Mouse (Mus musculus): ENCODE results near the gene Hsd11b2.

Hsd11b2 gene

GRCm38 (mm10) chr8:105484392-105484791, 34.2 kb upstream of the Hsd11b2 start:
- DNase-seq: peak; percentile 40

GRCm38 (mm10) chr8:105488082-105488481, 30.5 kb upstream of the Hsd11b2 start:
- no peak for DNase-seq

- DNase-seq: no peak
Measured at GRCm38 (mm10) chr8:105489281-105489680, 29.3 kb upstream of the Hsd11b2 start.

- no peak for DNase-seq
Measured at GRCm38 (mm10) chr8:105493495-105493894, 25.1 kb upstream of the Hsd11b2 start.

- DNase-seq: no peak
Measured at GRCm38 (mm10) chr8:105494566-105494965, 24.0 kb upstream of the Hsd11b2 start.

- DNase-seq: no peak
Measured at GRCm38 (mm10) chr8:105495350-105496302, 22.9 kb upstream of the Hsd11b2 start.

- peak; percentile 90 to 91 for DNase-seq
Measured at GRCm38 (mm10) chr8:105496439-105497180, 21.9 kb upstream of the Hsd11b2 start, which contains the start of gene Zdhhc1. Gene Zdhhc1, minus strand, starts transcription at chr8:105496902.

GRCm38 (mm10) chr8:105499787-105500186, 18.8 kb upstream of the Hsd11b2 start:
- DNase-seq: no peak

GRCm38 (mm10) chr8:105504617-105505016, 13.9 kb upstream of the Hsd11b2 start:
- no peak for DNase-seq

GRCm38 (mm10) chr8:105506977-105507376, 11.6 kb upstream of the Hsd11b2 start:
- DNase-seq: no peak

- DNase-seq: no peak
Measured at GRCm38 (mm10) chr8:105508758-105509157, 9.8 kb upstream of the Hsd11b2 start.

- no peak for DNase-seq
Measured at GRCm38 (mm10) chr8:105509997-105510735, 8.4 kb upstream of the Hsd11b2 start.

GRCm38 (mm10) chr8:105514194-105514593, 4.4 kb upstream of the Hsd11b2 start:
- DNase-seq: no peak

- no peak for DNase-seq
Measured at GRCm38 (mm10) chr8:105514656-105515055, 3.9 kb upstream of the Hsd11b2 start.

- DNase-seq: peak; percentile 81 to 83
Measured at GRCm38 (mm10) chr8:105516018-105516645, 2.4 kb upstream of the Hsd11b2 start.

GRCm38 (mm10) chr8:105517346-105517745, 1.2 kb upstream of the Hsd11b2 start:
- DNase-seq: peak in 1 of 2 experiments; percentile 12

GRCm38 (mm10) chr8:105519591-105519990, 1.0 kb downstream of the Hsd11b2 start:
- no peak for DNase-seq

- no peak for DNase-seq
Measured at GRCm38 (mm10) chr8:105520521-105520920, 2.0 kb downstream of the Hsd11b2 start.

- DNase-seq: no peak
Measured at GRCm38 (mm10) chr8:105521061-105521460, 2.5 kb downstream of the Hsd11b2 start.

- no peak for DNase-seq
Measured at GRCm38 (mm10) chr8:105521995-105522769, 3.6 kb downstream of the Hsd11b2 start.

- no peak for DNase-seq
Measured at GRCm38 (mm10) chr8:105522890-105523289, 4.3 kb downstream of the Hsd11b2 start.

- no peak for DNase-seq
Measured at GRCm38 (mm10) chr8:105527110-105527509, 8.6 kb downstream of the Hsd11b2 start.
